23 mouse cellular contexts compared by ENCODE assay signal in the genomic region with DNA sequence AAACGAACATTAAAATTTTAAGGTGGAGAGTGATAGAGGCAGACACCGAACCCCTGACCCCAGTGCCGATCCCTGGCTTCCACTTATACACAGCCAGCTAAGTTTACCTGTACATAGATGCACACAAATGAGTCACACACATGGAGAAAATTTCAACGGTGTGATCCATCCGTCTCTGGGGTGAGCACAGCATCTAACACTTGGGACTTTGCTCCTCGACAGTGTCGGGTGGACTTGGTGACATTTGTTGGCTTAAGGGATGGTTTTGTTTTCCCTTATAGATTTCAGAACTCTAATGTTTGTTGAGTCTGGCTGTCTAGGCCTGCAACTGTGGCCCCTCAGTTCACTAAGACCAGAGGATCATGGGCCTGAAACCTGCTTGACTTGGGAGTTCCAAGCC. TPM values are rescaled to one million over a fixed set of nuclear protein-coding genes. Genes with fewer than 3 reads are reported as not detected.
A peak's percentile ranks its signal among the peaks of the same experiment; 100 is the strongest.
DNase-seq lines count a peak whose midpoint lies in the region; ATAC-seq and TF ChIP-seq lines count a peak whose summit lies in the region.
"Had no signal": no experiment of that assay in that cellular context is flagged by ENCODE, and none has a peak within 500 bp of the region (broad histone marks: within the 10 kb centered on the region; RNA-seq: fewer than 3 reads in every experiment).

No protein-coding gene starts in this region.

- no peak overlapping the region for H3K4me2 ChIP-seq in liver, embryonic 11.5 days
- H3K4me2 ChIP-seq in liver, embryonic 16.5 days (ENCODE audit: low read depth, low read length), result no peak overlapping the region
- H3K4me2 ChIP-seq: embryonic facial prominence, embryonic 12.5 days; forebrain, embryonic 13.5 days; forebrain, embryonic 15.5 days had no signal

- no peaks in the 10 kb centered on the region for H3K27me3 ChIP-seq in liver, adult 2 months (ENCODE audit: control insufficient read depth, insufficient read depth, low read length)
- H3K27me3 ChIP-seq in liver, embryonic 11.5 days (replicated peaks; ENCODE audit: control insufficient read depth, insufficient read depth, low read length), result no peaks in the 10 kb centered on the region
- no peaks in the 10 kb centered on the region for H3K27me3 ChIP-seq in liver, embryonic 16.5 days (ENCODE audit: control insufficient read depth, insufficient read depth, low read depth, low read length)
- H3K27me3 ChIP-seq: CH12.LX; embryonic facial prominence, embryonic 12.5 days; forebrain, embryonic 13.5 days; forebrain, embryonic 15.5 days; Patski had no signal

- no peak for ATAC-seq in liver, embryonic 11.5 days (replicated peaks; ENCODE audit: low FRiP score)
- peak; percentile 65 for ATAC-seq in liver, embryonic 16.5 days (ENCODE audit: low read depth)
- ATAC-seq: activated CD4-positive, CD25-positive, alpha-beta regulatory T cell, adult 4 months; CD4-positive, CD25-positive, alpha-beta regulatory T cell, adult 4 months; forebrain, embryonic 13.5 days; forebrain, embryonic 15.5 days; Patski had no signal

- H3K4me3 ChIP-seq in liver, adult 2 months (ENCODE audit: insufficient read depth, low read depth, low read length), result no peak overlapping the region
- H3K4me3 ChIP-seq in liver, embryonic 11.5 days (ENCODE audit: low read depth, low read length), result no peak overlapping the region
- no peak overlapping the region for H3K4me3 ChIP-seq in liver, embryonic 16.5 days (ENCODE audit: low read depth, low read length)
- H3K4me3 ChIP-seq: embryonic facial prominence, embryonic 10.5 days; embryonic facial prominence, embryonic 12.5 days; forebrain, embryonic 13.5 days; forebrain, embryonic 15.5 days had no signal

- no peak overlapping the region; the same call in 1 of the 2 replicates for H3K27ac ChIP-seq in liver, adult 2 months (replicated peaks; ENCODE audit: insufficient read depth, low read depth, low read length)
- no peak overlapping the region for H3K27ac ChIP-seq in liver, embryonic 11.5 days (ENCODE audit: low read depth, low read length)
- no peak overlapping the region; the same call in 1 of the 2 replicates for H3K27ac ChIP-seq in liver, embryonic 16.5 days (ENCODE audit: low read length)
- H3K27ac ChIP-seq: embryonic facial prominence, embryonic 10.5 days; embryonic facial prominence, embryonic 12.5 days; forebrain, embryonic 13.5 days; forebrain, embryonic 15.5 days had no signal

- H3K79me2 ChIP-seq in liver, adult 2 months (ENCODE audit: control insufficient read depth, insufficient read depth, low read length), result no peaks in the 10 kb centered on the region

- 29% methylated on average over 7 of the region's 7 CpGs for WGBS in liver, adult 2 months
- 86% methylated on average over 7 of the region's 7 CpGs for WGBS in liver, embryonic 11.5 days
- WGBS in liver, embryonic 16.5 days (ENCODE audit: insufficient replicate concordance), result 63% methylated on average over 7 of the region's 7 CpGs

- H3K4me1 ChIP-seq in liver, adult 2 months (ENCODE audit: control insufficient read depth, insufficient read depth, low read length), result peaks cover 13% of the 10 kb centered on the region
- H3K4me1 ChIP-seq in liver, embryonic 11.5 days (replicated peaks; ENCODE audit: control insufficient read depth, insufficient read depth, low read length), result no peaks in the 10 kb centered on the region
- H3K4me1 ChIP-seq in liver, embryonic 16.5 days (ENCODE audit: control insufficient read depth, low read depth, low read length), result no peaks in the 10 kb centered on the region
- H3K4me1 ChIP-seq: embryonic facial prominence, embryonic 12.5 days had no signal

- TF ChIP-seq CTCF in liver, adult 2 months (IDR thresholded peaks at IDR 0.05; ENCODE audit: low read depth, low read length), result no peak

- no peak overlapping the region for H3K9ac ChIP-seq in liver, adult 2 months (ENCODE audit: low read depth, low read length)
- H3K9ac ChIP-seq in liver, embryonic 11.5 days (ENCODE audit: low read depth, low read length), result no peak overlapping the region
- H3K9ac ChIP-seq in liver, embryonic 16.5 days (ENCODE audit: low read depth, low read length), result no peak overlapping the region
- H3K9ac ChIP-seq: embryonic facial prominence, embryonic 12.5 days; forebrain, embryonic 13.5 days; forebrain, embryonic 15.5 days had no signal

- no peaks in the 10 kb centered on the region for H3K36me3 ChIP-seq in liver, adult 2 months (ENCODE audit: control insufficient read depth, insufficient read depth, low read length)
- no peaks in the 10 kb centered on the region for H3K36me3 ChIP-seq in liver, embryonic 11.5 days (ENCODE audit: control insufficient read depth, insufficient read depth, low read length)
- no peaks in the 10 kb centered on the region for H3K36me3 ChIP-seq in liver, embryonic 16.5 days (ENCODE audit: control insufficient read depth, insufficient read depth)
- H3K36me3 ChIP-seq: embryonic facial prominence, embryonic 10.5 days; embryonic facial prominence, embryonic 12.5 days; forebrain, embryonic 15.5 days; G1E had no signal

- no peaks in the 10 kb centered on the region for H3K9me3 ChIP-seq in liver, embryonic 11.5 days (ENCODE audit: control insufficient read depth, low read length)
- H3K9me3 ChIP-seq in liver, embryonic 16.5 days (replicated peaks; ENCODE audit: control insufficient read depth, low read length), result no peaks in the 10 kb centered on the region
- H3K9me3 ChIP-seq: embryonic facial prominence, embryonic 10.5 days; embryonic facial prominence, embryonic 12.5 days; forebrain, embryonic 13.5 days; forebrain, embryonic 15.5 days; G1E had no signal

- DNase-seq in liver, adult 2 months (ENCODE audit: extremely low read depth, low read depth, low spot score), result peak; percentile 36
- DNase-seq in liver, embryonic 11.5 days (ENCODE audit: low spot score), result no peak
- no peak for DNase-seq in liver
- DNase-seq in kidney, postnatal 10 days, result no peak
- DNase-seq: adrenal gland, adult 8-10 months; adrenal gland, postnatal 14 days; adrenal gland, postnatal 36 days; B cell, adult 2 months; cerebellum, adult 11-12 months; cerebellum, adult 2 months; cerebellum, adult 9-10 months; cerebellum, postnatal 10 days; cerebellum, postnatal 25 days had no signal

- TF ChIP-seq POLR2A in liver, adult 2 months (IDR thresholded peaks at IDR 0.05; ENCODE audit: extremely low read depth, insufficient read depth, low read length), result no peak

RNA-seq across cellular contexts. Expression of a gene that starts 54.9 kb away (rescaled TPM):
- total RNA-seq in liver, adult 2 months (2014; rRNA removed), result 500 and 747 TPM in 2 replicates
- polyA plus RNA-seq in liver, adult 2 months (2012; rRNA removed), result 223 and 1,009 TPM in 2 replicates
- polyA plus RNA-seq in liver, embryonic 11.5 days (2014; fragmentation: Nextera tagmentation; extraction: Ambion mirVana), result 44.0 and 50.5 TPM in 2 replicates
- polyA plus RNA-seq in liver, embryonic 16.5 days (2015; fragmentation: Nextera tagmentation; extraction: Ambion mirVana), result 13.4 and 17.9 TPM in 2 replicates
- polyA plus RNA-seq: activated CD4-positive, CD25-positive, alpha-beta regulatory T cell, adult 4 months; CD4-positive, CD25-positive, alpha-beta regulatory T cell, adult 4 months; G1E had no signal

RNA-seq across cellular contexts. Expression of a gene that starts 58.3 kb away (rescaled TPM):
- 394 and 426 TPM in 2 replicates for total RNA-seq in liver, adult 2 months (2014; rRNA removed)
- polyA plus RNA-seq in liver, adult 2 months (2012; rRNA removed), result 216 and 237 TPM in 2 replicates
- polyA plus RNA-seq in liver, embryonic 11.5 days (2014; fragmentation: Nextera tagmentation; extraction: Ambion mirVana), result 1,988 and 2,199 TPM in 2 replicates
- 749 and 899 TPM in 2 replicates for polyA plus RNA-seq in liver, embryonic 16.5 days (2015; fragmentation: Nextera tagmentation; extraction: Ambion mirVana)
